Mouse (Mus musculus) thymus, postnatal 36 days (tissue): ENCODE data around the gene Gm28360.
"Not testable (repeated sequence)": the region's sequence is repeated elsewhere in the genome, so short reads cannot be mapped to it uniquely, and the experiment has no call there.

Source experiments
- DNase-seq, 2 experiments: peaks; one replicate each; pipeline ENCODE4 v3.0.0; 2022; ENCODE audit warnings: mixed read lengths in 2 of 2

Gene Gm28360

DNA sequence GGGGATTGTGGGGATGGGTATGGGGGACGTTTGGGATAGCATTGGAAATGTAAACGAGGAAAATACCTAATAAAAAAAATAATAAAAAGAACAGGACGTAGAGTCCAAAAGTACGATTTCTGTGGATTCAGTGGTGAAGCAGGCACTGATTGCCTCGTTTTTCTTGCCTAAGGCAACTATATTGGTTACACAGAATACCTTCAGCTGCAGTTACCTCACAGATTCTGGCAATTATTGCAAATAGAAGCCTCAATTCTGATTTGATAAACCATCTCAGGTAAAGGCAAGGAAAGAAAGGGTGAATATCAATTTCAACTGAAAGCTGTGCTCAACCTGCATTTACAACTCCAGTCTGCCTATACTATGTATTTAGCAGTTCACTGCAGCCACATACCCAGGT is at the start of gene Gm28360:
Gene Gm28360, plus strand, starts transcription at position 301 of the 400 bp plus-strand sequence.
- not testable (repeated sequence) for DNase-seq

DNA sequence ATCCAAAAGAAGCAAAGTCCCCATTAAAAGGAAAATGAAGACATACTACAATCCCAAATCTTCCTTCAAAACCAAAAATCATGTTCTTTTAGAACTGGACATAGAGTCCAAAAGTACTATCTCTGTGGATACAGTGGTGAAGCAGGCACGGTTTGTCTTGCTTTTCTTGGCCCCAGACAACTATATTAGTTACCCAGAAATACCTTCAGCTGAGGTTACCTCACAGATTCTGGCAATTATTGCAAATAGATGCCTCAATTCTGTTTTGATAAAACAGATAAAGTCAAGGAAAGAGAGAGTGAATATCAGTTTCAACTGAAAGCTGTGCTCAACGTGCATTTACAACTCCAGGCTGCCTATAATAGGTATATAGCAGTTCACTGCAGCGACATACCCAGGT is 49.0 kb upstream of the Gm28360 start, which contains the start of gene B020011L13Rik:
Gene B020011L13Rik, plus strand, starts transcription at position 301 of the 400 bp plus-strand sequence.
- DNase-seq, result not testable (repeated sequence)

DNA sequence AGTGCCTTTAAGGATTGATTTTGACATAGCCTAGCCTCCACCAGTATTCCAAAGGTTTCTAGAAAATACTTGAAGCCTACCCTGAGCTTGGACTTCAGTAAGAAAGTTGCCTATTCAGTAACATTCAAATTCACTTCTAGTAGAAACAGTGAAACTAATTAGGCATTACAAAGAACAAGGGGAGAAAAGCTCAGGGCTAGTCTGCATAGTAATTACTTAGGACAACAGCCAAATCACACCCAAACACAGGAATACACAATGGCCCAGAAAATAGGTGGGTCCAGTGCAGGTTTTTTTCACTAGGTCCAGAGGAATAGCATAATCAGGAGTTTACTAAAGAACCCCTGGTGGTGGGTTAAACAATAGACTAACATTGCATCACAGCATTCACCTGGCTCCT is 13.6 kb upstream of the Gm28360 start:
- not testable (repeated sequence) for DNase-seq

DNA sequence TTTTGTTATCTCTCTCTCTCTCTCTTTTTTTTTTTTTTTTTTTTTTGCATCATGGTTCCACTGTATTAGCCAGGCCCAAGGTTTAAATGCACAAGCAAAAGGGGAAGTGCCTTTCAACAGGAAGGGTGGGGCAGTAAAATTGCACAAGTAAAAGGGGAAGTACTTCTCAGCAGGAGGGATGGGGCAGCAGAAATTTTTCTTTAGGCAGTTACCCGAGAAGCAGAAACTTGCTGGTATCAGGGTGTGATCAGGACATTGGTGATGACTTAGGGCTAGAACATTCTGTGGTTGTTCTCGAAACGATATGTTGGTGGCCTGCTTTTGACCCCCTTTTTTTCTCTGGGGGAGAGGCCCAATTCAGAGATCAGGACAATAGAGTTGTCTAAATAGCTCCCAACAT is 21.8 kb downstream of the Gm28360 start:
- DNase-seq, result not testable (repeated sequence)
